Mouse (Mus musculus): Measurements from ENCODE around the gene Dolpp1. TPM values are rescaled to one million over a fixed set of nuclear protein-coding genes. Genes with fewer than 3 reads are reported as not detected.

Dolpp1 gene
- total RNA-seq, 4 experiments from 2014 or later: 23.2 to 30.7 (median 25.1) TPM

DNA sequence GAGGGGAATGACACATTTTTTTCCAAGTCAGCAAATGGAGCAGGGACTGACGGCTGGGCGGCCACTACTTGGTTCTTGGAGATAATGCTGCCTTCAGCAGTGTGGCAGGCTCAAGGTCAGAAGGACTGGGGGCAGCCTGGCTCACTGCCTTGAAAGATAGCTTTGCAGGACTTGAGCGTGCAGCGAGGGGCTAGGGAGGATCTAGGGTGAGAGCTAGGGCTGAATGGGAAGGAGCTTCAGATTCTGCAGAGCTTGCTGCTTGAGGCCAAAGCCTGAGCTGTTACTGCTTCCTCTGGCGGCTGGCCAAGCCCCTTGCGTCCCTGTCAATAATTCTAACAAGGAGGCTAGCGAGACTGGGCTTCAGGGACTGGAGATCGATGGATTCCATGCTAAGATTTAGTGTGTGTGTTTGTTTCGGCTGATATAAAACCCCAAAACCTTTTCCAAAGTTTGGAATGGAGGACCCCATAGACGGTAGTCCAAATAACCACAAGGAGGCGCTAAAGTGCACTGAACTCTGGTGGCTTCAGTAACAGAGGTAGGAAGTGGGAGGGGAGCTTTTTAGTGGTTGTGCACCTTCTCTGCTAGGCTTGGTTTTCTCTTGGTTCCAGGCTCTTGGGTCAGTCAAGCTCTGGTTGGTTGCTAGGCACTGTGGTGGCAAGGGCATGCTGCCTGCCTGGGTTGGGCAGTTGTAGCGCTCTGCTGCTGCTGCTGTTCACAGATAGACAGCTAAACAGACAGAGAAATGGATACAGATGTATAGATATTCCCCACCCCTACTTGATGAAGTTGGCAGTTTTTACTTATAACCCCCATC is 48.9 kb downstream of the Dolpp1 start:
- DNase-seq (ENCODE audit: low spot score in 2 of 2): peak in 1 of 2 experiments; percentile 57

DNA sequence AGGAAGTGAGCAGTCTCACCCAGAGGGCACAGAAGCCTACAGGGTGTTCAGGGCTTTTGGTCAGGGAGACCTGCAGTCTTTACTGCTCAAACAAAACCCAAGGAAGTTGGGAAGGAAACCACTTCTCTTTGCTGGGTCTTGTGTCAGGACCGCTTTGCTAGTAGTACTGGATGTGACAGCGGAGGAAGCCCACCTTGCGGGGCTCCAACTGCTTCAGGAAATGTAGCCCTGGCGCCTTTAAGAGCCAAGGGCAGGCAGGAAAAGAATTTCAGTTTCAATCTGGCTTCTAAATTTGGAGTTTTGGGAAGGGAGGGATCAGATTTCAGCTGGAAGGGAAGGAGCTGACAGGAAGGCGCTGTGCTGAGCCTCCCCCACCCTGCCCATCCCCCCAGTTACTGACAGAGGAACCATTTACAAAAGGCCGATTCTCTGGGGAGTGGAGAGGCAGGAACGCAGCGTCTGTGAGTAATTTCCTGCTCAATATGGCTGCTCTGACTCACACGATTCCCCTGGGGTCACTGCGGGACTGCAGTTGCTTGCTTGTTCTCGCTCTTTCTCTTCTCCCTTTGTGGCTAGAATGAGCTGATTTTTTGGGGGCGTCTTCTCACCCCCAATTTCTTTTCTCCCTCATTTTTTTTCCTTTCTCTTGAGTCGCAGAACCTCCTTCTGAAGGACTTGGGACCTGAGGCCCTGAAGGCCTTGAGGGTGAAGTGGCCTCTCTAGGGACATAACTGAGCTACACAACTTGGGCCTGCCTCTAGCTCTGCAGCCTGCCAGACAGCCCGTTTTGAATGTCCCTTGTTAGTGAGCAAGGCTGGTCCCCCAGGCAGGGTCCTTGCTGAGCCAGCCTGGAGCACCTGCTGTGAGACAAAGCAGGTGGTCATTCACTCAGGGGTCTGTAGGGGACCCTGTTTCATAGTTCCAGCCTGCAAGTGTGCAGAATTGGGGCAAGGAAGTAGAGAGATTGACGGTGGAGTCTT is 49.8 kb downstream of the Dolpp1 start:
- DNase-seq (ENCODE audit: low spot score in 2 of 2): peak; percentile 65 to 80

DNA sequence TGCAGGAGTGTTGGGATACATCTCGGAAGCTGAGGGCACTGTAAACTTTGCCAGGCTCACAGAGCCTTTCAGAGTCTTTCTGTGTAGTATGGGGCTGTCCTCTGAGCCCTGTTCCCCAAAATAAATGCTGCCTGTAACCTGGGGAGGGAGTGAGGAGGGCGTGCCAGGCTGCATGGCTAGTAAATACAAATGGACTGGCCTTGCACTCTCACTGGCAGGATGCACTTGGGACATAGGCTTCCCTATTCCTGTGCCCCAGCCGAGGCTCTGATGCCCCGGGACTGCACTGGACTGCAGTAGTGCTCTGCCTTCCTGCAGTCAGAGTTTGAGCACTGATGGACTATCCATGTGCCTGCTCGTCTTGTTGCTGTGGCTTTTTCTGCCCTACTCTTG is 50.4 kb downstream of the Dolpp1 start:
- DNase-seq (ENCODE audit: low spot score in 2 of 2): no peak

DNA sequence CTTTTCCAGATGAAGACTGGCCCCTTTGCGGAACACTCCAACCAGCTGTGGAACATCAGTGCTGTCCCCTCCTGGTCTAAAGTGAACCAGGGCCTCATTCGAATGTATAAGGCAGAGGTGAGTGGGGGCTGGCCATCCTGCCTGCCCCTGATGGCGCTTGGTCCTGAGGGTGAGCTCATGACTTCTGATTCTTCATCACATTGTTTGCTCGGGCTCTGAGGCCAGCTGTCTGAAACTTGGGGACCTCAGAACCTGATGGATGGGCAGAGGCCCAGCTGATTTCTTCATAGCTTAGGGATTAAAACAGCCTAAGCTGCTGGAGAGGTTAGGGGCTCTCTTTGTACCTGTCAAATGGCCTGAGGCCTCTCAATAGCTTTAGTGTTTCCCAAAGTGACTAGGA is 51.2 kb downstream of the Dolpp1 start:
- no peak for DNase-seq (ENCODE audit: low spot score in 2 of 2)

DNA sequence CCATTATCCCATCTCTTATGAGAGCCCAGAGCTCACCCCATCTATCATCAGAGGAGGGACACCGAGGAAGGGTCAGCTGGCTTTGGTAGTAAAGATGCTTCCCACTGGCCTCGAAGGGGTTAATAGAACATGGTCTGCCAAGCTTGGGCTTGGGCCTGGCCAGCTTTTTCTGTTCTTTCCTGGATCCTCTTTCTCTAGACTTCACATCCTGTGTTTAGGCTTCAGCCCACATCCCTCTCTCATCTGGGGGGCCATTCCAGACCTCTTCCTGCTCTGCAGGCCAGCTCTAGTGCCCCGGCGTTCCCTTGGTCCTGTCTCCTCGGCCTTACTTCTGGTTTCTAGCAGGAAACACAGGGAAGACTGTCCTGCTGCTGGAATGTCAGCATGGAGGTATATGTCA is 52.0 kb downstream of the Dolpp1 start:
- DNase-seq (ENCODE audit: low spot score in 2 of 2): no peak

DNA sequence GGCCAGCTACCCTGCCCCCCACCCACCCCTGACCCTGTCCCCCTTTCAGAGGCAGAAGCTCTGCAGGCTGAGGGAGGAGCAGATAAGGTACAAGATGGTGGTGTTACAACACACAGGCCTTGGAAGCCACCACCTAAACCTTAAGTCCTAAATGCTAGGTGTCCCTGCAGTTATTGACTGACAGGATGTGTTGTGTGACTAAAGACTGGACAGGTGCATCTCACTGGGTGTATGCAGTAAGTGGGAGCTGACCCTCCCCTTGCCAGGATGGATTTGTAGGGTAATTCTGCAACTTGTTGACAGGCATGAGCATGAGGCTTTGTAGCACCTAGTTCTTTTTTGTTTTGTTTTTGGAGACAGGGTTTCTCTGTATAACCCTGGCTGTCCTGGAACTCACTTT is 52.4 kb downstream of the Dolpp1 start:
- no peak for DNase-seq (ENCODE audit: low spot score in 2 of 2)

DNA sequence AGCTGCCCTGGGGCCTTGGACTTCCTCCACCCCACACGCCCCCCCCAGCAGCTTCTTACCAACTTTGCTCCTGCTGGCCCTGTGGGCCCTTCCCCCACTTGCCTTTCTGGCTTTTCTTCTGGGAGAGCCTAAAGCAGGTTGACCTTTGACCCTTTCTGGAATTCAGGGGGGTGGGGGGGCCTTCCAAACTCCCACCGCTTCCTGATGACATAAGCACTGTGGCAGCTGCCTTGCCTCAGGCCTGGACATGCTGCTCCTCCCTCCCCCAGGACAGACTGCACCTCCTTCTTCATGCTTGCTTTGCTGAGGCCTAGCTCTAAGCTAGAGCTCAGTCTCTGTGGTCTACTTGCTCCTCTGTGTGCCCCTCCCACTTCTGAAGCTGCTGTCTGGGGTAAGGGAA is 53.3 kb downstream of the Dolpp1 start:
- no peak for DNase-seq (ENCODE audit: low spot score in 2 of 2)

DNA sequence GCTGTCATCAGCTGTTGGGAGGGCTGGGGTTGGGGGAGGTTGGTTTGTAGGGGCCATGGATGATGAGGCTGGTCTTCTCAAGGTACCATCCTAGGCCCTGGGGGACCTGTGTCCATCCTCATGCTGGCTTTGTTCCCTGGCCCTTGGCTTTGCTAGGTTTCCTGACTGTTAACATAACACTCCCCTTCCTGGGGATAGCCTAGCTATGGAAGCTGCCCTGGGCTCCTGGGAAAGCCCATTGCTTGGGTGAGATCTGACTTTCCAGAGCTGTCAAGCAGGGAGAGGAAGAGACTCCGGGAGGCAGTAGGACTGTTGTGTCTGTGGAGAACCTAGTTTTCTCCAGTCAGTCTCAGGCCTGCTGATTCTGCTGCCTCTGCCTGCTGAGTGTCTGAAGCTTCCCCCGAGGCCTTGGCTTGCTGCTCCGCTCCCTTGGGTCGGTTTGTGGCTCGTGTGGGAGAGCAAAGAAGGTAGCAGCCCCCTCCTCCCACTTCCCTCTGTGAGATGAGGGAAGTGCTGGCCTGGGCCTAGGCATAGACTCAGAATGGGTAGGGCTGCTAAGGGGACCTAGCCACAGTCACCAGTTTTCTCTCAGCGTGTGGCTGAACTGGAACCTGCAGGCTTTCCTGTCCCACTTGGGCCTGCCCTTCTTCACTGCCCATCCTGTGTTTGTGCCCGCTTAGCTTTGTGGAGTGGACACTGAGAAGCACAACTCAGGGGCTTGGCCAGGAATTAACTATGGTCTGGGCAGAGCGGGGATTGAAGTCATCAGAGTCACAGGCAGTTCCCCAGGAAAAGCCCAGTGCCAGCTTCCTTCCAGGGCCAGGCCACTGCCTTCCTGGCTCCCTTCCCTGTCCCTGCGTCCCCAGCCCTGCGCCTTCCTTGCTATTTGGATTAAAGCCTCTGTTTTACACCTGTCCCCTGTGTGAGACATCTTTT is 55.1 kb downstream of the Dolpp1 start:
- DNase-seq (ENCODE audit: low spot score in 2 of 2): no peak

DNA sequence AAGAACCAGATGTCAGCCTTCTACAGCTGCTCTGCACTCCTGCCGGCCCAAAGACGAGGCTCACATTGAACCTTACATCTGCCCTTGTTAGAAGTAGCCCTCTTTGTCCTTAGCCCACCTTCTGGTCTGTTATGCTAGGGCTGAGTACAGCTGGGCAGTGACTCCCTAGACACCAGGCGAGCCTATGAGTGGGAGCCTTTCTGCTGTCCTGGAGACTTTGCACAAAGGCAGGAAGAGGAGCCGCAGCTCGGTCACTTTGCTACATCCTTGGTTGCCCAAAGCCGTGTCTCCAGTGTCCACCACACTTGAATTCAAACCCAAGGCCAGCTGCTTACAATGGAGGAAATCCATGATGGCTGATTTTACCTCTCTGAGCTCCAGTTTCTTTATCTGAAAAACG is 56.3 kb downstream of the Dolpp1 start:
- no peak for DNase-seq (ENCODE audit: low spot score in 2 of 2)

Small RNA genes within 50 kb of the gene (microRNA-seq; reads per million reads assigned to microRNA genes)
- 0 reads per million in 2 experiments for gene Gm47292

Other genes with a start within 250 kb of the Dolpp1 start
- gene Endog, start 220.8 kb upstream of the Dolpp1 start, total RNA-seq (2022): 10 to 100 TPM; 18.7 to 28.3 (median 21.4) TPM
- gene Spout1, start 213.8 kb upstream of the Dolpp1 start, total RNA-seq (2022): 10 to 100 TPM; 32.9 to 40.2 (median 35.2) TPM
- 10 to 100 TPM; 15.6 to 19.9 (median 16.9) TPM for gene Kyat1, start 186.4 kb upstream of the Dolpp1 start, total RNA-seq (2022)
- gene Lrrc8a, start 154.5 kb upstream of the Dolpp1 start, total RNA-seq (2022): 10 to 100 TPM; 54.5 to 70.6 (median 60.3) TPM
- 10 to 100 TPM in 2 of 4 experiments, 1 to 10 TPM in 2; 6.7 to 11.6 (median 9.9) TPM for gene Gm28035, start 151.7 kb upstream of the Dolpp1 start, total RNA-seq (2022)
- gene Phyhd1, start 126.1 kb upstream of the Dolpp1 start, total RNA-seq (2022): 10 to 100 TPM; 19.3 to 33.3 (median 24.4) TPM
- not detected for gene Gm28038, start 111.2 kb upstream of the Dolpp1 start, total RNA-seq (2022)
- 10 to 100 TPM; 20.4 to 24.6 (median 23.6) TPM for gene Dolk, start 105.9 kb upstream of the Dolpp1 start, total RNA-seq (2022)
- gene Nup188, start 105.9 kb upstream of the Dolpp1 start, total RNA-seq (2022): 10 to 100 TPM; 18.6 to 22.4 (median 20.6) TPM
- gene Sh3glb2, start 32.9 kb upstream of the Dolpp1 start, total RNA-seq (2022): 100 to 1,000 TPM; 230 to 295 (median 278) TPM
- 100 to 1,000 TPM; 104 to 146 (median 121) TPM for gene Miga2, start 28.0 kb upstream of the Dolpp1 start, total RNA-seq (2022)
- 10 to 100 TPM; 48.9 to 59.3 (median 50.7) TPM for gene Crat, start 23.6 kb downstream of the Dolpp1 start, total RNA-seq (2022)
- gene Ptpa, start 23.8 kb downstream of the Dolpp1 start, total RNA-seq (2022): 100 to 1,000 TPM; 165 to 175 (median 173) TPM
- 10 to 100 TPM; 11.6 to 12.5 (median 12.4) TPM for gene Ier5l, start 82.0 kb downstream of the Dolpp1 start, total RNA-seq (2022)
- 10 to 100 TPM in 1 of 4 experiments, 1 to 10 TPM in 3; 3.4 to 11.0 (median 7.0) TPM for gene Cstad, start 202.8 kb downstream of the Dolpp1 start, total RNA-seq (2022)

Data from layer of hippocampus, adult 8-10 months (tissue).